Mouse (Mus musculus) testis, postnatal 10 days (tissue): ENCODE data around the gene Olfr27.

Source experiments
- DNase-seq: peaks from one replicate; pipeline ENCODE4 v3.0.0; 2021; ENCODE audit warnings: low spot score

Gene Olfr27

GRCm38 (mm10) chr9:39127831-39128230 is at the start of gene Olfr27:
Olfr27 (plus strand) TSS chr9:39128131.
- DNase-seq = no peak

- DNase-seq = no peak
Observed at GRCm38 (mm10) chr9:39078787-39079186, 49.1 kb upstream of the Olfr27 start, which contains the start of gene Olfr938. Olfr938 (minus strand) TSS chr9:39078887.

GRCm38 (mm10) chr9:39127326-39127725 is 605 bp upstream of the Olfr27 start:
- no peak for DNase-seq

- no peak for DNase-seq
Observed at GRCm38 (mm10) chr9:39152401-39152800, 24.5 kb downstream of the Olfr27 start.

GRCm38 (mm10) chr9:39166004-39166403 is 38.1 kb downstream of the Olfr27 start, which contains the start of gene Olfr943:
Olfr943 (plus strand) TSS chr9:39166304.
- no peak for DNase-seq
